ENCODE assay signal across 8 mouse cellular contexts in the genomic region with DNA sequence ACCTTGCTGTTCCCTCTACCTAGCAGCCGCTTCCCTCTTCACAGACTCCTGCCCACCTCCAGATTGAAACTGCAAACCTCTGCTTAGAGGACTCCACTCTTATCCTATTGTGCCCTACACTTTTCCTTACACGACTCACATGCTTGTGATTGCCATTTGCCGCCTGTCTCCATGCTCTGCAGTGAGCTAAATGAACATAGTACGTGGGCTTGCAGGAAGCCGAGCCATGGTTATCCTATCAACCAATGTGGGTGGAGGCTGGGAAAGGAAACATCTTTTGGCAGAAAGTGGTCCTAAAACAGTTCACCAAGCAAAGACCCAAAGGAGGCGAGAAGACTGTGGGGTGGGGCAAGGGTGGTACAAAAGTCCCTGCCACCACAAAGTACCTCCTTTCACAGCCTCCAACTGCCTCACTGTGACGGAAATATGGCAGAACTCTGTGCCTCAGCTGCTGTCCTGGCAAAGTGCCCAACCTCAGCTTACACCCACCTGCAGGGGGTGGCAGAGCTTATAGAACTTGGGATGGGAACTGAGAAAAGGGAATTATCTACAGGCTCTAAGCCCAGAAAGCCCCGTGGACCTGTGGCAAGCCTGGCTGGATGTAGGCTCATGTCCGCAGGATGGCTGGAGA.
A peak's percentile ranks its signal among the peaks of the same experiment; 100 is the strongest.
DNase-seq lines count a peak whose midpoint lies in the region; ATAC-seq and TF ChIP-seq lines count a peak whose summit lies in the region.
"Had no signal": no experiment of that assay in that cellular context is flagged by ENCODE, and none has a peak within 500 bp of the region (broad histone marks: within the 10 kb centered on the region; RNA-seq: fewer than 3 reads in every experiment).

No protein-coding gene starts in this region.

- DNase-seq in lung, postnatal 10 days = peak; percentile 33
- DNase-seq in lung, postnatal 14 days = no peak
- DNase-seq in frontal cortex, postnatal 10 days (ENCODE audit: low spot score in 2 of 2) = peak; percentile 52 to 58
- DNase-seq in limb, embryonic 14.5 days (ENCODE audit: low spot score) = peak; percentile 34
- DNase-seq in thymus, postnatal 0 days (ENCODE audit: low spot score) = peak; percentile 79
- no peak for DNase-seq in adrenal gland, postnatal 25 days
- DNase-seq in adipocyte (ENCODE audit: low spot score) = no peak

- H3K4me2 ChIP-seq in limb, embryonic 14.5 days (replicated peaks; ENCODE audit: low read depth, low read length, severe bottlenecking) = no peak overlapping the region
- H3K4me2 ChIP-seq: hindbrain, embryonic 15.5 days had no signal

- no peak for TF ChIP-seq POLR2A in limb, embryonic 14.5 days (IDR thresholded peaks at IDR 0.05; ENCODE audit: borderline replicate concordance, extremely low read depth, insufficient read depth, insufficient read length)

- peaks cover 18% of the 10 kb centered on the region for H3K4me1 ChIP-seq in limb, embryonic 14.5 days (ENCODE audit: control insufficient read depth, insufficient read depth, low read length)

- no peaks in the 10 kb centered on the region for H3K36me3 ChIP-seq in limb, embryonic 14.5 days (ENCODE audit: control insufficient read depth, insufficient read depth, low read length)
- H3K36me3 ChIP-seq: hindbrain, embryonic 15.5 days had no signal

- H3K27ac ChIP-seq in limb, embryonic 14.5 days (replicated peaks; ENCODE audit: low read depth, low read length) = no peak overlapping the region

- H3K9ac ChIP-seq in limb, embryonic 14.5 days (ENCODE audit: low read depth, low read length, severe bottlenecking) = no peak overlapping the region
- H3K9ac ChIP-seq: hindbrain, embryonic 15.5 days had no signal

- H3K9me3 ChIP-seq in limb, embryonic 14.5 days (ENCODE audit: control insufficient read depth, low read length) = no peaks in the 10 kb centered on the region
- H3K9me3 ChIP-seq: hindbrain, embryonic 15.5 days had no signal

- no peaks in the 10 kb centered on the region for H3K27me3 ChIP-seq in limb, embryonic 14.5 days (ENCODE audit: control insufficient read depth, insufficient read depth, low read length)
- H3K27me3 ChIP-seq: hindbrain, embryonic 15.5 days had no signal

- ATAC-seq in limb, embryonic 14.5 days (ENCODE audit: low FRiP score, low read depth) = no peak

- H3K4me3 ChIP-seq in limb, embryonic 14.5 days (replicated peaks; ENCODE audit: low read length) = no peak overlapping the region
- H3K4me3 ChIP-seq: hindbrain, embryonic 15.5 days had no signal

- 72% methylated on average over 9 of the region's 9 CpGs for whole genome bisulfite sequencing in limb, embryonic 14.5 days

Comparison
In these comparisons a context has a peak if more than half of its experiments do, and no peak if none do; other contexts are left out.
1. DNase-seq: peak in lung, postnatal 10 days (single experiment), frontal cortex, postnatal 10 days (2 of 2), limb, embryonic 14.5 days (single experiment) and thymus, postnatal 0 days (single experiment); none in lung, postnatal 14 days (single experiment), adrenal gland, postnatal 25 days (single experiment) and adipocyte (single experiment).